Mouse (Mus musculus): ENCODE measurements at regions not wholly inside any gene's neighbourhood (a gene's known extent, or its start where the extent isn't known, plus 50 kb on each side); places are given as distances from the start of the nearest gene placed in this dataset.
"Not testable (repeated sequence)": the region's sequence is repeated elsewhere in the genome, so short reads cannot be mapped to it uniquely, and the experiment has no call there.

- Histone ChIP-seq H3K4me3 (replicated peaks; ENCODE audit: insufficient read depth, low read depth, low read length) (no peak overlapping the region), H3K27me3 (ENCODE audit: control insufficient read depth, insufficient read depth, low read length) (no peaks in the 10 kb centered on the region), H3K27ac (ENCODE audit: insufficient read depth, low read length) (no peak overlapping the region), H3K4me1 (ENCODE audit: control insufficient read depth, insufficient read depth, low read length) (no peaks in the 10 kb centered on the region)
- DNase-seq, result no peak
- TF ChIP-seq CTCF (IDR thresholded peaks at IDR 0.05; ENCODE audit: borderline replicate concordance, insufficient read depth, low read depth, low read length) (no peak), POLR2A (IDR thresholded peaks at IDR 0.05; ENCODE audit: borderline replicate concordance, insufficient read depth, low read length) (no peak)
- 77% methylated on average over 3 of the region's 3 CpGs for WGBS
These were observed 590.3 kb downstream of the Sis start for GRCm38 (mm10) chr3:72377387-72377786.

GRCm38 (mm10) chr3:72359906-72360305 lies 607.8 kb downstream of the Sis start:
- not testable (repeated sequence) for H3K27me3 ChIP-seq (ENCODE audit: control insufficient read depth, insufficient read depth, low read length); H3K27ac ChIP-seq (ENCODE audit: insufficient read depth, low read length); DNase-seq; H3K4me3 ChIP-seq (replicated peaks; ENCODE audit: insufficient read depth, low read depth, low read length); H3K4me1 ChIP-seq (ENCODE audit: control insufficient read depth, insufficient read depth, low read length)
- WGBS, result 89% methylated on average over 4 of the region's 4 CpGs

GRCm38 (mm10) chr3:72328066-72328465 lies 639.6 kb downstream of the Sis start:
- no peak for DNase-seq
- no peaks in the 10 kb centered on the region for H3K4me1 ChIP-seq (ENCODE audit: control insufficient read depth, insufficient read depth, low read length)
- TF ChIP-seq CTCF (IDR thresholded peaks at IDR 0.05; ENCODE audit: borderline replicate concordance, insufficient read depth, low read depth, low read length) (no peak), POLR2A (IDR thresholded peaks at IDR 0.05; ENCODE audit: borderline replicate concordance, insufficient read depth, low read length) (no peak)
- H3K4me3 ChIP-seq (replicated peaks; ENCODE audit: insufficient read depth, low read depth, low read length), result no peak overlapping the region
- WGBS, result 88% methylated on average over 1 of the region's 1 CpGs
- H3K27me3 ChIP-seq (ENCODE audit: control insufficient read depth, insufficient read depth, low read length), result no peaks in the 10 kb centered on the region
- H3K27ac ChIP-seq (ENCODE audit: insufficient read depth, low read length), result no peak overlapping the region

- no peaks in the 10 kb centered on the region for H3K27me3 ChIP-seq (ENCODE audit: control insufficient read depth, insufficient read depth, low read length)
- DNase-seq, result no peak
- TF ChIP-seq POLR2A (IDR thresholded peaks at IDR 0.05; ENCODE audit: borderline replicate concordance, insufficient read depth, low read length) (no peak), CTCF (IDR thresholded peaks at IDR 0.05; ENCODE audit: borderline replicate concordance, insufficient read depth, low read depth, low read length) (no peak)
- no peak overlapping the region for H3K4me3 ChIP-seq (replicated peaks; ENCODE audit: insufficient read depth, low read depth, low read length)
- no peak overlapping the region for H3K27ac ChIP-seq (ENCODE audit: insufficient read depth, low read length)
- H3K4me1 ChIP-seq (ENCODE audit: control insufficient read depth, insufficient read depth, low read length), result no peaks in the 10 kb centered on the region
These were observed 643.8 kb downstream of the Sis start for GRCm38 (mm10) chr3:72323877-72324276.

GRCm38 (mm10) chr3:72304654-72305053 lies 663.0 kb downstream of the Sis start:
- Histone ChIP-seq H3K4me1 (ENCODE audit: control insufficient read depth, insufficient read depth, low read length) (no peaks in the 10 kb centered on the region), H3K27ac (ENCODE audit: insufficient read depth, low read length) (no peak overlapping the region), H3K27me3 (ENCODE audit: control insufficient read depth, insufficient read depth, low read length) (no peaks in the 10 kb centered on the region), H3K4me3 (replicated peaks; ENCODE audit: insufficient read depth, low read depth, low read length) (no peak overlapping the region)
- no peak for TF ChIP-seq CTCF (IDR thresholded peaks at IDR 0.05; ENCODE audit: borderline replicate concordance, insufficient read depth, low read depth, low read length)
- TF ChIP-seq POLR2A (IDR thresholded peaks at IDR 0.05; ENCODE audit: borderline replicate concordance, insufficient read depth, low read length), result no peak
- 44% methylated on average over 4 of the region's 4 CpGs for WGBS
- peak in 1 of 2 experiments; percentile 1 for DNase-seq
